Mouse (Mus musculus): Measurements from ENCODE around the gene Nipsnap2. TPM values are rescaled to one million over a fixed set of nuclear protein-coding genes. Genes with fewer than 3 reads are reported as not detected.

Gene Nipsnap2
- polyA plus RNA-seq, 1 experiment = 66.5 TPM

DNA sequence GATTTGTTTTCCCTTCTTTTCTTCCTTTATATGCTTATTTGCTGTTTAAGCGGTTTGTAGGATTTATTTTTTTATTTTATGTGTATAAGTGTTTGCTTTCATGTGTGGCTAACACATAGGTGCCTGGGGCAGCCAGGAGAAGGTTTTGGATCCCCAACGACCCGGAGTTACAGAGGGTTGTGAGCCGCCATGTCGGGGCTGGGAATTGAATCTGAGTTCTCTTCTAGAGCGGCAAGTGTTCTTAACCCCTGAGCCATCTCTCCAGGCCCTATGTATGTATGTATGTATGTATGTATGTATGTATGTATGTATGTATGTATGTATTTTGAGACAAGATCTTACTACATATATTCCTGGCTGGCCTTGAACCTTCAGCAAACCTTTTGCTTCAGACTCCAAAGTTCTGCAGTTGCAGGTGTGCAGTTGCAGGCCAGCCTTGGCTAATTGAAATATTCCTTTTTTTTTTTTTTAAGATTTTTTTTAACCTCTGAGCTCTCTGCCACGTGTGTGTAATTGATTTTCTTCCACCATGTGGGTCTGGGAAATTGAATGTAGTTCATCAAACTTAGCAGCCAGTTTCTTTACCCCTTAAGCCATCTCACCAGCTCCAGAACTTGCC is 1.0 kb downstream of the Nipsnap2 start:
- DNase-seq (ENCODE audit: low read depth) = peak; percentile 31
- TF ChIP-seq POLR2A (IDR thresholded peaks at IDR 0.05; ENCODE audit: borderline replicate concordance, extremely low read depth, insufficient read depth, insufficient read length, poor library complexity, severe bottlenecking) (no peak), CTCF (IDR thresholded peaks at IDR 0.05; ENCODE audit: borderline replicate concordance, extremely low read depth, insufficient read depth, insufficient read length) (no peak)

DNA sequence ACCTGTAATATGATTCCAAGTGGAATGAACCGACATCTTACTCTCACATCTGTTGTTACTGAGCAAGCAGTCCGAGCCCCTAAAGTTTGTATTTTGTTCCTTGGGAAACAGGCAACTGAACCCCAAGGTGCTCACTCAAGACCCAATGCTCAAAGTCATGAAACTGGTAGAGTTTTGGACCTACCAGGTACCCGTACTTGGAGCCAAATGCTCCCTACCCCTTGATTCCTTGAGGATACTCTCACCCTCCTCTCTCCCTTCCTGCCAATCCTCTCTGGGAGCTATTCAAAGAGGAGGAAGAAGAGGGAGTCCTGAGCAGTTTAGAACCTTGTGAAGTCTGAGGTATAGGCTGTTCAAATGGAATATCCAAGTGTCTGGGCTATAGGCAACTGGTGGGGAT is 1.9 kb downstream of the Nipsnap2 start:
- TF ChIP-seq POLR2A (IDR thresholded peaks at IDR 0.05; ENCODE audit: borderline replicate concordance, extremely low read depth, insufficient read depth, insufficient read length, poor library complexity, severe bottlenecking) (no peak), CTCF (IDR thresholded peaks at IDR 0.05; ENCODE audit: borderline replicate concordance, extremely low read depth, insufficient read depth, insufficient read length) (no peak)
- no peak for DNase-seq (ENCODE audit: low read depth)

DNA sequence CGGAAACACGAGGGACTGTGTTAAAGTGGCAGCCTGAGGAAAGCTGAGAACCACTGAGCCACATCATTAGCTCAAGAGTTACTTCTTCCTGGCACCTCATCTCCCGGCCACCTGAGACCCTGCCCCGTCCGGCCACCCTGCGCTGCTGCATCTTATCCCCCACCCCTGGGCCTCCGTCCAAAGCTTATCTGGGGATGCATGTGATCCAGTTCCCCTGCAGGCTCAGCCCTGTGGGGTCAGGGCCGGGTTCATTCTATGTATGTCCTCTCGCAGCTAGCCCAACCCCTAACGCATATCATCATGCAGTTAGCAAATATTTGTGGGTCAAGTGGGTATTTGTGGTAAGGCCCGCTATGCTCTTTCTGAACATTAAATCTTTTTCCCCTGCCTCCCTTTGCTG is 4.4 kb downstream of the Nipsnap2 start:
- TF ChIP-seq POLR2A (IDR thresholded peaks at IDR 0.05; ENCODE audit: borderline replicate concordance, extremely low read depth, insufficient read depth, insufficient read length, poor library complexity, severe bottlenecking) (no peak), CTCF (IDR thresholded peaks at IDR 0.05; ENCODE audit: borderline replicate concordance, extremely low read depth, insufficient read depth, insufficient read length) (no peak)
- no peak for DNase-seq (ENCODE audit: low read depth)

DNA sequence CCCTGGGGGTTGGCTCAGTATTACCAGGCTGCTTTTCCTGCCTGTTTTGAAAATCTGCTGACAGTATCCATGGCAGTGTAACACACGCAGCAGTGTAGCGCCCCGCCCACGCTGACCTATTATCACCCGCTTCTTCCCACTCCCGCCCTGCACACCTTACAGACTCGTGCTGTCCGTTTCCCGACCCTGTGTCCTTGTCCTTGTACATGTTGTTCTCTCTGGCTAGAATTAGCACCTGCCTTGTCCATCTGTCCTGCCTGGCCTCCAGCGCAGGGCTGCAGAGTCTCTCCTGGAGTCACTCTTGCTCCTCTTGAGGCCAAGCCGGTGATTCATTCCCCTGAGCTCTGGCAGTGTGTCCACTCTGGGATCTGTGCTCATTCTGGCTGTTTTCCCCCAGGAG is 5.5 kb downstream of the Nipsnap2 start:
- DNase-seq (ENCODE audit: low read depth) = no peak

DNA sequence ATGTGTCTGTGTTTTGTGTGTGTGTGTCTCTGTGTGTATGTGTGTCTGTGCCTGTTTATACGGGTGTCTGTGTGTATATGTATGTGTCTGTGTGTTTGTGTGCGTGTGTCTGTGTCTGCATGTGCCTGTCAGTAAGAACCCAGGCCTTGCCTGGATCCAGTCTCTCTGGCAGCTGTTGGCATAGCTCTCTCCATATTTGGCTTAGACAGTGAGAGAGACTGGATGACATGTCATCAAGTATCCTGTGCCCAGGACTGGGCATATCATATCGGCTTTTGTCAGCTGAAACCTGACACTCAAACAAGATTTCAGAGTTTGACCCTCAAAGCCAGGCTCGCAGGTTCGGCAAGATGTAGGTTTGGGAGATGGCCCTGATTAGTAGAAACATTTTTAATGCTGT is 6.2 kb downstream of the Nipsnap2 start:
- TF ChIP-seq POLR2A (IDR thresholded peaks at IDR 0.05; ENCODE audit: borderline replicate concordance, extremely low read depth, insufficient read depth, insufficient read length, poor library complexity, severe bottlenecking) = no peak
- TF ChIP-seq CTCF (IDR thresholded peaks at IDR 0.05; ENCODE audit: borderline replicate concordance, extremely low read depth, insufficient read depth, insufficient read length) = no peak
- no peak for DNase-seq (ENCODE audit: low read depth)

More for the DNA sequence above, 5.5 kb downstream of the Nipsnap2 start:
- TF ChIP-seq POLR2A (IDR thresholded peaks at IDR 0.05; ENCODE audit: borderline replicate concordance, extremely low read depth, insufficient read depth, insufficient read length, poor library complexity, severe bottlenecking) (no peak), CTCF (IDR thresholded peaks at IDR 0.05; ENCODE audit: borderline replicate concordance, extremely low read depth, insufficient read depth, insufficient read length) (no peak)

DNA sequence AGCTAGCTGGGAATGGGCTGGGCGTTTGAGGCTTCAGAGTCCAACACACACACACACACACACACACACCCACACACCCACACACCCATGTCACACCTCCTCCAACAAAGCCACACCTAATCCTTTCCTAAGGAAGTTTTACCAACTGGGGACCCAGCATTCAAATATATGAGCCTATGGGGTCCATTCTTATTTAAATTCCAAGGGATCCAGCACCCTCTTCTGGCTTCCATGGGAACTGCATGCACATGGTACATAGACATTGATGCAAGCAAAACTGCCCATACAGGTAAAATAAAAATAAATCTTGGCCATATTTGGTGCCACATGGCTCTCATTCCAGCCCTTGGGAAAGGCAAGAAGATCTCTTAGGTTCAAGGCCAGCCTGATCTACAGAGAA is 16.1 kb downstream of the Nipsnap2 start:
- peak; percentile 51 for DNase-seq (ENCODE audit: low read depth)
- TF ChIP-seq CTCF (IDR thresholded peaks at IDR 0.05; ENCODE audit: borderline replicate concordance, extremely low read depth, insufficient read depth, insufficient read length) (peak; percentile 49; the same call in 1 of the 2 replicates), POLR2A (IDR thresholded peaks at IDR 0.05; ENCODE audit: borderline replicate concordance, extremely low read depth, insufficient read depth, insufficient read length, poor library complexity, severe bottlenecking) (no peak)

DNA sequence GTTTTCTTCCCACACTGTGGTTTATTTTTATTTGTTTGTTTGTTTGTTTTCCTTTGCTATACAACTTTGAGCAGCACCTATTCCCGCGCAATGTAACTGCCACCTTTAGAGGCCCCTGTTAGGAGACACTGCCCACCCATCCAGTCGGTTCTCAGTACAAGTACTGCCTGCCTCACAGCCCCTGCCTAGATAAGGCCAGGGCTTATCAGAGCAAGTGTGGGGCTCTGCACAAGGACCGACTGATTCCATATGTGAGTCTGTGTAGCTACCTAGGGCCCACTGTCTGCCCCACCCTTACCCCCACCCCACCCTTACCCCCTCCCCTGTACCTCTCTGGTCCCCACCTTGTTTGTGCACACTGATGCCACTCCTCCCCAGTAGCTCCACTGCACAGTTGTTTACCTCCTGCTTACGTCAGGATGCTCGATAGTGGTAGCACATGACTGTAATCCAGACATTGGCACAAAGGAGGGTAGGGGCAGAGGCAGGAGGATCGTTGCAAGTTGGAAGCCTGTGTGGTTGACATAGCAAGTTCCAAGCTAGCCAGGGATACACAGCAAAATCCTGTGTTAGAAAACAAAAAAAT is 18.1 kb downstream of the Nipsnap2 start:
- TF ChIP-seq POLR2A (IDR thresholded peaks at IDR 0.05; ENCODE audit: borderline replicate concordance, extremely low read depth, insufficient read depth, insufficient read length, poor library complexity, severe bottlenecking) = no peak
- no peak for TF ChIP-seq CTCF (IDR thresholded peaks at IDR 0.05; ENCODE audit: borderline replicate concordance, extremely low read depth, insufficient read depth, insufficient read length)

DNA sequence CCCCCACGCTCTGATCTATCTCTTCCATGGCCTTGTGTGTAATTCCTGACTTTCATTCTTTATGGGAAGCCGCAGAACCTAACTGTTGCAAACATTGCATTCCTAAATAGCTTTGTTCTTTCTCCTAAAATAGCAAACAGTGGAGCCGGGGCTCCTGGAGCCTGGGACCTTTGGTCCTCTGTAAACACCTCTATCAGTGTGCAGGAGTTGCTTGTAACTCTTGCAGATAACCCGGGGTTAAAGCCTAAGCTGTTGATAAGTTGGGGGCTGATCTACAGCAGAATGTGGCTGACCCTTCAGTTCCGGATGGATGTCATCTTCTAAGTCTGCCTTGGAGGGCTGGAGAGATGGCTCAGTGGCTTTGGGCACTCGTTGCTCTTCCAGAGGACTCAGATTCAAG is 19.2 kb downstream of the Nipsnap2 start:
- TF ChIP-seq POLR2A (IDR thresholded peaks at IDR 0.05; ENCODE audit: borderline replicate concordance, extremely low read depth, insufficient read depth, insufficient read length, poor library complexity, severe bottlenecking) = no peak

More for the DNA sequence above, 18.1 kb downstream of the Nipsnap2 start:
- no peak for DNase-seq (ENCODE audit: low read depth)

DNA sequence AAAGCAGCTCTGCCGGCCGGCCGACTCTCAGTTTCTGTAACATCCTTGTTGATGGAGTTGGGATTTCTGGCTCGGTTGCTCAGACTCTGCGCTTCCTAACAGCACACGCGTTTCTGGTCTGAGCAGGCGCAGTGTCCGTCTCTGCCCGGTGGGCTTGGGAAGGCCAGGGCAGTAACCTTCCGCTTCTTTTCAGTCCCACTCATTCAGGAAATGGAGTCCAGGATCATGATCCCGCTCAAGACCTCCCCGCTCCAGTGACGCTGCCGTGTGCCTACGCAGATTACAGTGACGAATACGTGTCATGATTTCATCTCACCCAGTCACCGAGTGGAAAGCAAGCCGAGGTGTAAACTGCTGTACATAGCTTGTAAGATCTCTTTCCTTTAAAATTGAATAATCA is 32.0 kb downstream of the Nipsnap2 start:
- DNase-seq (ENCODE audit: low read depth) = no peak
- TF ChIP-seq POLR2A (IDR thresholded peaks at IDR 0.05; ENCODE audit: borderline replicate concordance, extremely low read depth, insufficient read depth, insufficient read length, poor library complexity, severe bottlenecking) (no peak), CTCF (IDR thresholded peaks at IDR 0.05; ENCODE audit: borderline replicate concordance, extremely low read depth, insufficient read depth, insufficient read length) (no peak)

More for the DNA sequence above, 19.2 kb downstream of the Nipsnap2 start:
- no peak for DNase-seq (ENCODE audit: low read depth)

DNA sequence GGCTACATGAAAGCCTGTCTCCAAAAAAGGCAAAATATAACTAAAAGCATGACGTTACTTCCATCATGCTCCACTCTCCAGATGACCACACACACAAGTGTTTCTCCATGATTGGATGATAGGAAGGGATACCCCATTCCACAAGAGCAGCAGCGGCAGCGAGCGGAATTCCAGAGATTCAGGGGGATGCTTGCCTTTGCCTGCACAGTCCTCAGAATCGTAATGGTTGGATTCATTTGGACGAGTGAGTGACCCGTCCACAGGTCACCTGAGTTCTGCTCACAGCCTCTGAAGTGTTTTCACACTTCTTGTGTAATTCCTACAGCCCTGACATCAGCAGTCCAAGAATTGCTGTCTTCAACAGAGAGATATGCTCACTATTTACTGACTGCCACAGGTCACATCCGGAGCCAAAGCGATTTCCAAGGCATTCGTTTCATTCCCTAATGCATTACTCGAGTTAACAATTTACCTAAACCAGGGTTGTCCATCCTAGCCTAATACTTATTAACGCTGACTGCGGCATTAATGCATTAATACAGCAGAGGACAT is 35.1 kb downstream of the Nipsnap2 start:
- no peak for TF ChIP-seq CTCF (IDR thresholded peaks at IDR 0.05; ENCODE audit: borderline replicate concordance, extremely low read depth, insufficient read depth, insufficient read length)
- no peak for TF ChIP-seq POLR2A (IDR thresholded peaks at IDR 0.05; ENCODE audit: borderline replicate concordance, extremely low read depth, insufficient read depth, insufficient read length, poor library complexity, severe bottlenecking)
- DNase-seq (ENCODE audit: low read depth) = no peak

DNA sequence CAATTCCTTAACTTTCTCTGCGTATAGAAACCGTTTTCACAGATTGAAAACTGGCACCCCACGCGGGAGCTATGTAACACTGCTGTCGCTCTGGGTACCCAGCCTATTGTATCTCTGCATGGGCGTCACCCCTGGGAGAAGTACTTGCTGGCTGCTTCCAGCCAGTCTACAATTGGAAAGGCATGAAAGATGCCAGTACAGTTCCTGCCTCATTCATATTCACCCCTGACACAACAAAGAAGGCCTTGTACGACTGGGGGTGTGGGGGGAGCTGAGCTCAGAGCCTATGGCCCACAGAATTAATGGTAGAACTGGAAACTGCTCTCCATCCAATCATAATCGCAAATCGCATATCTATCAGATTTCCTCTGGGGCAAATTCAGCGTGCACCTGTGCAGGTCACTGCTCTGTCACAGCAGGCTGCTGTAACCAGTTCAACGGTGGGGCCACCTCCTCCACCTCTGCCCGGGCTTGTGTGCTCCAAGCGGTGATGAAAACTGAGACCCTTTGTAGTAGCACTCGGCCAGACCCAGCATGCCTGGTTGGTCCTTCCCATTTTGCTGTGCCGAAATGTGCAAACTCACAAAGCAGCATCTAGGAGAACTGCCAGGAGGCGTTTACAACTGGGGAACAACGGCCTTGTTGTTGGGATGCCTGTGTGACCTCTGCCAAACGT is 37.1 kb downstream of the Nipsnap2 start:
- DNase-seq (ENCODE audit: low read depth) = peak; percentile 94
- no peak for TF ChIP-seq POLR2A (IDR thresholded peaks at IDR 0.05; ENCODE audit: borderline replicate concordance, extremely low read depth, insufficient read depth, insufficient read length, poor library complexity, severe bottlenecking)
- TF ChIP-seq CTCF (IDR thresholded peaks at IDR 0.05; ENCODE audit: borderline replicate concordance, extremely low read depth, insufficient read depth, insufficient read length) = no peak
